Mouse (Mus musculus) intestine, postnatal 0 days (tissue): ENCODE measurements around the gene Tef. TPM values are rescaled to one million over a fixed set of nuclear protein-coding genes. Genes with fewer than 3 reads are reported as not detected.
A peak's percentile ranks its signal among the peaks of the same experiment; 100 is the strongest.

Experiments
- ATAC-seq: fragments of 200-750 bp; cut with Nextera tagmentation; 2 replicates; pipeline ENCODE4 v1.8.0; 2017; ENCODE audit warnings: mild to moderate bottlenecking, moderate TSS enrichment, moderate library complexity
- H3K27ac ChIP-seq: fragments of 300-500 bp; sonication (generic); 2 replicates; pipeline ENCODE4 v1.5.1; 2014; ENCODE audit warnings: mild to moderate bottlenecking, low read depth, low read length, moderate library complexity
- H3K27me3 ChIP-seq: fragments of 300-500 bp; sonication (generic); replicated peaks from 2 replicates; pipeline ENCODE4 v1.6.1; 2014; ENCODE audit warnings: low read length, mixed read lengths; ENCODE audit not compliant: control insufficient read depth, insufficient read depth
- H3K36me3 ChIP-seq: fragments of 300-500 bp; sonication (generic); 2 replicates; pipeline ENCODE4 v1.6.1; 2014; ENCODE audit warnings: mild to moderate bottlenecking, moderate library complexity; ENCODE audit not compliant: control insufficient read depth, insufficient read depth
- H3K4me1 ChIP-seq: fragments of 300-500 bp; sonication (generic); replicated peaks from 2 replicates; pipeline ENCODE4 v1.6.1; 2014; ENCODE audit warnings: antibody characterized with exemption, low read length, mixed read lengths; ENCODE audit not compliant: control insufficient read depth, insufficient read depth
- H3K4me2 ChIP-seq: fragments of 300-500 bp; sonication (generic); replicated peaks from 2 replicates; pipeline ENCODE4 v1.6.1; 2014; ENCODE audit warnings: low read depth, mild to moderate bottlenecking, moderate library complexity
- H3K4me3 ChIP-seq: fragments of 300-500 bp; sonication (generic); 2 replicates; pipeline ENCODE4 v1.5.1; 2014; ENCODE audit warnings: low read depth, low read length
- H3K9ac ChIP-seq: fragments of 300-500 bp; sonication (generic); 2 replicates; pipeline ENCODE4 v1.6.1; 2014; ENCODE audit warnings: mild to moderate bottlenecking, low read depth, low read length
- H3K9me3 ChIP-seq: fragments of 300-500 bp; sonication (generic); 2 replicates; pipeline ENCODE4 v1.6.1; 2016; ENCODE audit warnings: mixed run types; ENCODE audit not compliant: control insufficient read depth
- CTCF ChIP-seq: sonication (generic); IDR thresholded peaks from 2 replicates; pipeline ENCODE4 v1.5.1; 2016; ENCODE audit warnings: low read depth, mild to moderate bottlenecking, control low read depth, antibody characterized with exemption, moderate library complexity
- WGBS: fragments of 180-500 bp; shearing (Covaris S2); extraction: QIAGEN DNeasy Blood & Tissue Kit; methylation state at CpG from one replicate; pipeline ENCODE4 v1.1.7; 2014; 5-methylcytosine and 5-hydroxymethylcytosine counted together
- polyA plus RNA-seq: library from polyadenylated mRNA; unstranded; fragments of >200 nt; fragmentation: Nextera tagmentation; extraction: Ambion mirVana; gene quantifications from 2 replicates; pipeline ENCODE4 v1.2.1, GENCODE M21; 2015

Tef gene
- polyA plus RNA-seq, 1 experiment from 2014 or later = 13.4 TPM

GRCm38 (mm10) chr15:81858517-81859329, 56.5 kb downstream of the Tef start, which contains the start of gene Tob2:
TSS of gene Tob2 (minus strand) at chr15:81858796.
- peak within 1 kb of the TSS; percentile 82 for H3K9ac ChIP-seq
- H3K4me1 ChIP-seq = 0 out of 2 replicates have a peak, but pooled peaks cover 4% of the 10 kb centered on the region
- H3K36me3 ChIP-seq = peaks cover 2% of the 10 kb centered on the region; the same call in 1 of the 2 replicates
- H3K27ac ChIP-seq = peak within 1 kb of the TSS; percentile 92
- H3K9me3 ChIP-seq = no peaks in the 10 kb centered on the region
- H3K27me3 ChIP-seq = no peaks in the 10 kb centered on the region
- H3K4me3 ChIP-seq = peak within 1 kb of the TSS; percentile 84
- peak within 1 kb of the TSS; percentile 65 for H3K4me2 ChIP-seq
- peak; percentile 35; the same call in 1 of the 2 replicates for TF ChIP-seq CTCF
- ATAC-seq = peak; percentile 6
- under 1% methylated on average over 44 of the region's 44 CpGs for WGBS

GRCm38 (mm10) chr15:81859330-81860255, 57.4 kb downstream of the Tef start:
- TF ChIP-seq CTCF = no peak
- Histone ChIP-seq H3K9ac (peak overlapping the region; percentile 82), H3K9me3 (no peaks in the 10 kb centered on the region), H3K27ac (peak overlapping the region; percentile 92), H3K4me2 (peak overlapping the region; percentile 65), H3K4me3 (peak overlapping the region; percentile 84), H3K36me3 (peaks cover 11% of the 10 kb centered on the region; the same call in 1 of the 2 replicates), H3K27me3 (no peaks in the 10 kb centered on the region), H3K4me1 (0 out of 2 replicates have a peak, but pooled peaks cover 4% of the 10 kb centered on the region)
- WGBS = 1% methylated on average over 39 of the region's 39 CpGs
- peak; percentile 65 for ATAC-seq

GRCm38 (mm10) chr15:81860471-81861135, 58.4 kb downstream of the Tef start:
- Histone ChIP-seq H3K4me3 (peak overlapping the region; percentile 84; the same call in 1 of the 2 replicates), H3K36me3 (peaks cover 17% of the 10 kb centered on the region), H3K4me2 (peak overlapping the region; percentile 65), H3K9ac (no peak overlapping the region), H3K4me1 (no peaks in the 10 kb centered on the region), H3K27me3 (no peaks in the 10 kb centered on the region), H3K9me3 (no peaks in the 10 kb centered on the region), H3K27ac (peak overlapping the region; percentile 55; the same call in 1 of the 2 replicates)
- no peak for ATAC-seq
- 24% methylated on average over 8 of the region's 8 CpGs for WGBS
- no peak for TF ChIP-seq CTCF

- peaks cover 53% of the 10 kb centered on the region for H3K36me3 ChIP-seq
- H3K4me3 ChIP-seq = no peak overlapping the region
- H3K4me1 ChIP-seq = no peaks in the 10 kb centered on the region
- WGBS = 86% methylated on average over 7 of the region's 7 CpGs
- H3K27me3 ChIP-seq = no peaks in the 10 kb centered on the region
- TF ChIP-seq CTCF = no peak
- no peak overlapping the region for H3K27ac ChIP-seq
- H3K4me2 ChIP-seq = no peak overlapping the region
- ATAC-seq = no peak
- no peak overlapping the region for H3K9ac ChIP-seq
- H3K9me3 ChIP-seq = no peaks in the 10 kb centered on the region
Observed at GRCm38 (mm10) chr15:81864238-81864637, 62.0 kb downstream of the Tef start.

GRCm38 (mm10) chr15:81869985-81870384, 67.8 kb downstream of the Tef start:
- H3K9me3 ChIP-seq = no peaks in the 10 kb centered on the region
- no peak for TF ChIP-seq CTCF
- 94% methylated on average over 5 of the region's 5 CpGs for WGBS
- no peak for ATAC-seq
- no peak overlapping the region for H3K27ac ChIP-seq
- 0 out of 2 replicates have a peak, but pooled peaks cover 8% of the 10 kb centered on the region for H3K4me1 ChIP-seq
- no peak overlapping the region for H3K4me2 ChIP-seq
- peaks cover 54% of the 10 kb centered on the region for H3K36me3 ChIP-seq
- H3K27me3 ChIP-seq = no peaks in the 10 kb centered on the region
- no peak overlapping the region for H3K4me3 ChIP-seq
- no peak overlapping the region for H3K9ac ChIP-seq
